Mouse (Mus musculus) stomach, embryonic 15.5 days (tissue): ENCODE measurements around the gene Cers1. TPM values are rescaled to one million over a fixed set of nuclear protein-coding genes. Genes with fewer than 3 reads are reported as not detected.

Source experiments
- ATAC-seq: fragments of 200-750 bp; cut with Nextera tagmentation; 2 replicates; pipeline ENCODE4 v1.8.0; 2017; ENCODE audit warnings: low read depth, moderate number of reproducible peaks, moderate TSS enrichment; ENCODE audit not compliant: insufficient read depth, low FRiP score
- H3K27ac ChIP-seq: fragments of 300-500 bp; sonication (generic); 2 replicates; pipeline ENCODE4 v1.5.1; 2015; ENCODE audit warnings: mild to moderate bottlenecking, inconsistent platforms
- H3K27me3 ChIP-seq: fragments of 300-500 bp; sonication (generic); replicated peaks from 2 replicates; pipeline ENCODE4 v1.6.1; 2015; ENCODE audit warnings: inconsistent platforms
- H3K36me3 ChIP-seq: fragments of 300-500 bp; sonication (generic); 2 replicates; pipeline ENCODE4 v1.6.1; 2015; ENCODE audit warnings: inconsistent platforms
- H3K4me1 ChIP-seq: fragments of 300-500 bp; sonication (generic); 2 replicates; pipeline ENCODE4 v1.6.1; 2015; ENCODE audit warnings: inconsistent platforms
- H3K4me2 ChIP-seq: fragments of 300-500 bp; sonication (generic); 2 replicates; pipeline ENCODE4 v1.6.1; 2015; ENCODE audit warnings: mild to moderate bottlenecking, inconsistent platforms
- H3K4me3 ChIP-seq: fragments of 300-500 bp; sonication (generic); replicated peaks from 2 replicates; pipeline ENCODE4 v1.5.1; 2015; ENCODE audit warnings: inconsistent platforms
- H3K9ac ChIP-seq: fragments of 300-500 bp; sonication (generic); 2 replicates; pipeline ENCODE4 v1.6.1; 2015; ENCODE audit warnings: inconsistent platforms
- H3K9me3 ChIP-seq: fragments of 300-500 bp; sonication (generic); 2 replicates; pipeline ENCODE4 v1.6.1; 2016; ENCODE audit warnings: inconsistent platforms
- WGBS: fragments of 180-500 bp; shearing (Covaris S2); methylation state at CpG from one replicate; pipeline ENCODE4 v1.1.7; 2015; 5-methylcytosine and 5-hydroxymethylcytosine counted together
- polyA plus RNA-seq: library from polyadenylated mRNA; unstranded; fragments of >200 nt; fragmentation: Nextera tagmentation; extraction: Ambion mirVana; gene quantifications from 2 replicates; pipeline ENCODE4 v1.2.1, GENCODE M21; 2015

The Cers1 gene
- polyA plus RNA-seq, 1 experiment from 2014 or later = 4.4 TPM

DNA sequence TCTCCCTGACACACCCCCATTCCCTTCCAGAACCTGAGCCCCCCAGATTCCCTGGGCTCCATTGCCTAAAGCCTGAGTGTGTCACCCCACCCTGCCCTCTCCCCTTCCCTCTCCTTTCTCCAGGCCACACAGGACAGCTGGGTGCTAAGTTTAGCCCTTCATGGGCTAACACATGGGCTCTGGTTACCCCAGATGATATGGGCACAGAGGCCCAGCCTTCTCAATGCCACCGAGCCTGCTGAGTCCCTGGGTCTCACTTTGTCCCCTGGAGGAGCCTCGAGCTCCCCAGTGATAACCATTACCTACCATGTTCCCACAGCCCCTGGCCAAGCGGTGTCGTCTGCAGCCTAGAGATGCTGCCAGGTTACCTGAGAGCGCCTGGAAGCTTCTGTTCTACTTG is 2.3 kb downstream of the Cers1 start:
- 85% methylated on average over 5 of the region's 5 CpGs for WGBS

GRCm38 (mm10) chr8:70323716-70324115 is 8.1 kb downstream of the Cers1 start:
- WGBS = 93% methylated on average over 3 of the region's 3 CpGs
- Histone ChIP-seq H3K27me3 (no peaks in the 10 kb centered on the region), H3K4me3 (no peak overlapping the region), H3K27ac (no peak overlapping the region), H3K9me3 (no peaks in the 10 kb centered on the region), H3K4me2 (no peak overlapping the region), H3K4me1 (no peaks in the 10 kb centered on the region), H3K9ac (no peak overlapping the region), H3K36me3 (no peaks in the 10 kb centered on the region)
- ATAC-seq = no peak

More for the DNA sequence above, 2.3 kb downstream of the Cers1 start:
- ATAC-seq = no peak
- Histone ChIP-seq H3K27me3 (no peaks in the 10 kb centered on the region), H3K36me3 (0 out of 2 replicates have a peak, but pooled peaks cover 9% of the 10 kb centered on the region), H3K4me1 (peaks cover 27% of the 10 kb centered on the region), H3K27ac (no peak overlapping the region), H3K4me3 (no peak overlapping the region), H3K9me3 (no peaks in the 10 kb centered on the region), H3K9ac (no peak overlapping the region), H3K4me2 (no peak overlapping the region)

DNA sequence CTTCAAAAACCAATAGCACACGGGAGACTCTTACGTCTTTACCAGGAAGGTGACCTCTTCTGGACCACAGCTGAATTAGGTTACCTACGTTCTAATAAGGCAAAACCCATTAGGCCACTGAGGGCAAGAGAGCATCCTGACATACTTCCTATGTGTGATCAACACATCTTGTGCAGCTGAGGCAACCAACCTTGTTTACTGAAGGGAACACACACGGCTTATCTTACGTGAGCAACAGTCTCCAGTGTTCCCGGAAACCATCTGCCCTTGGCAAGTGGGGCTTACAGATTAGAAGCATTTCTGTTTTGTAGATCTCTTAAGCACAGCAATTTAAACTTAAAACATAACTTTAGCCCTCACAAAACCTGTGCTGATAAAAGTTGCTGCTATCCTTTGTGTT is 11.9 kb downstream of the Cers1 start:
- H3K4me2 ChIP-seq = no peak overlapping the region
- H3K4me1 ChIP-seq = no peaks in the 10 kb centered on the region; the same call in 1 of the 2 replicates
- no peak for ATAC-seq
- no peaks in the 10 kb centered on the region for H3K27me3 ChIP-seq
- no peak overlapping the region for H3K4me3 ChIP-seq
- no peaks in the 10 kb centered on the region for H3K9me3 ChIP-seq
- no peak overlapping the region for H3K27ac ChIP-seq
- no peak overlapping the region for H3K9ac ChIP-seq
- 89% methylated on average over 6 of the region's 6 CpGs for WGBS
- H3K36me3 ChIP-seq = peaks cover 13% of the 10 kb centered on the region

DNA sequence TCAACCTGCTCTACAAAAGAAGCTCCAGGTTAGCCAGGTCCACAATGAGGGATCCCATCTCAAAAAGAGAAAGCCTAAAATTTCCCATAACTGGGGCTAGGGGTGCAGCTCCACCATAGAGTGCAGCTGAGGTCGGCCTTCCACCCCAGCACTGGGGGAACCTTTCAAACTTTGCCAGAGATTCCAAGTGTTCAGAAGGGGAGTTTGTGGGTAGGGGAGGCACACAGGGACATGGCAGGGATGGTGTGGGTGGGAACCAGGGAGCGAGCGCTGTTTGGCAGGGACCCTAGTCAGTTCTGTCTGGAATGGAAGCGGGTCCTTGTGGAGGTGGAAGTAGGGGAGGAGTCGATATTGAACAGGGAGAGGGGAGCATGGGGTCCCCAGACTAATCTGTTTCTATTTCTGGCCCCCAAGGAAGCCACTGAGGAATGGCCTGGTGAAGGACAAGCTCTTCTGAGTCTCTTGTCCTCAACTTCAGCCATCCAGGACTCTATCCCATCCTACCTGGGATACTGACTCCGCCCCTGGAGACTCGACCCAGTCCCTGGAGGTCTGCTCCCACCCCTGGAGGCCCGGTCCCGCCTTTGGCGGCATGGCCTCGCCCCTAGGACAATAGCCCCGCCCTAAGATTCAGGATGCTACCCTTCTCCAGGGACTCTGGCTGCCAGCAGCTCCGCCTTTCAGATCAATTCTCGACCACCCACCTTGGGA is 13.7 kb downstream of the Cers1 start, which contains the start of gene Gdf1:
Gdf1 (plus strand) TSS at position 694 of the 711 bp plus-strand sequence.
- no peak for ATAC-seq
- H3K9ac ChIP-seq = no peak within 1 kb of the TSS
- WGBS = 32% methylated on average over 14 of the region's 14 CpGs

DNA sequence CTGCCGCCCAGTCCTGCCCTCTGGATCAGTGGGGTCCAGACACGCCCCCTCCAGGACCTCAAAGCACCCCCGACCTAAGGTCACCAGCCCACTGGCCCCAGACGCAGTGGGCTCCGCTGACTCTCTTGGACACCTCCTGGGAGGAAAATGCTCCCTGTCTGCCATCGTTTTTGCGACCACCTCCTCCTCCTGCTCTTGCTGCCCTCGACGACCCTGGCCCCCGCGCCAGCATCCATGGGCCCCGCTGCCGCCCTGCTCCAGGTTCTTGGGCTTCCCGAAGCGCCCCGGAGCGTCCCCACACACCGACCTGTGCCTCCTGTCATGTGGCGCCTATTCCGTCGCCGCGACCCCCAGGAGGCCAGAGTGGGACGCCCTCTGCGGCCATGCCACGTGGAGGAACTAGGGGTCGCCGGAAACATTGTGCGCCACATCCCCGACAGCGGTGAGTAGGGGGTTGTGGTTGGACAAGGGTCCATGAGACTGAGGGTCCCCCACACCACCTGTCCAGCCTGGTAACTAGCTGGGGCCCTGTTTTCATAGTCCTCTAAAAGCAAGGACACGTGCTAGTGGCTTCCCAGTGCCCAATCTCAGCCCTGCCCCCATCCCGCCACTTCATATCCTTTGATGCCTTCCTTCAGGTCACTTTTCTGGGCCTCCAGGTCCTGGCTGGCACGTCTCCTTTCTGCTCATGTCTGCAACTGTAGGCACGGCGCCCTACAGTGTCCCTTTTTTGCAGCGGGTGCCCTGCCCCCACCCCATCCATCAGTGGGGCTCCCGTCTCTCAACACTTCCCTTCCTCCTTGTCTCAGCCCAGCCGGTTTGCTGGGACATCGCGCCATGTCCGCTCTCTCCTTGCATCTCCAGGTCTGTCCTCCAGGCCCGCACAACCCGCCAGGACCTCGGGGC is 14.5 kb downstream of the Cers1 start:
- Histone ChIP-seq H3K4me2 (peak overlapping the region; percentile 22), H3K4me1 (no peaks in the 10 kb centered on the region; the same call in 1 of the 2 replicates), H3K27ac (no peak overlapping the region), H3K4me3 (no peak overlapping the region), H3K27me3 (no peaks in the 10 kb centered on the region), H3K9me3 (no peaks in the 10 kb centered on the region), H3K9ac (no peak overlapping the region), H3K36me3 (peaks cover 38% of the 10 kb centered on the region)
- WGBS = 19% methylated on average over 45 of the region's 45 CpGs
- ATAC-seq = peak; percentile 16; the same call in 1 of the 2 replicates

More for the DNA sequence above, 13.7 kb downstream of the Cers1 start, which contains the start of gene Gdf1:
- H3K36me3 ChIP-seq = peaks cover 30% of the 10 kb centered on the region
- no peak within 1 kb of the TSS for H3K4me3 ChIP-seq
- no peaks in the 10 kb centered on the region for H3K9me3 ChIP-seq
- H3K27ac ChIP-seq = no peak within 1 kb of the TSS
- no peaks in the 10 kb centered on the region; the same call in 1 of the 2 replicates for H3K4me1 ChIP-seq
- H3K4me2 ChIP-seq = peak within 1 kb of the TSS; percentile 22
- H3K27me3 ChIP-seq = no peaks in the 10 kb centered on the region

DNA sequence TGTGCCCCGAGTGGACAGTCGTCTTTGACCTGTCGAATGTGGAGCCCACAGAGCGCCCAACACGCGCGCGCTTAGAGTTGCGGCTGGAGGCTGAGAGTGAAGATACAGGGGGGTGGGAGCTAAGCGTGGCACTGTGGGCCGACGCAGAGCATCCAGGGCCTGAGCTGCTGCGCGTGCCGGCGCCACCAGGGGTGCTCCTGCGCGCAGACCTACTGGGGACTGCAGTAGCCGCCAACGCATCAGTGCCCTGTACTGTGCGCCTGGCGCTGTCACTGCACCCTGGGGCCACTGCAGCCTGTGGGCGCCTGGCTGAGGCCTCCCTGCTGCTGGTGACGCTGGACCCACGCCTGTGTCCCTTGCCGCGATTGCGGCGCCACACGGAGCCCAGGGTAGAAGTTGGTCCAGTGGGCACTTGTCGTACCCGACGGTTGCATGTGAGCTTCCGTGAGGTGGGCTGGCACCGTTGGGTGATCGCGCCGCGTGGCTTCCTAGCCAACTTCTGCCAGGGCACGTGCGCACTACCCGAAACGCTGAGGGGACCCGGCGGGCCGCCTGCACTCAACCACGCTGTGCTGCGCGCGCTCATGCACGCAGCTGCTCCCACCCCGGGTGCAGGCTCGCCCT is 15.3 kb downstream of the Cers1 start:
- Histone ChIP-seq H3K4me1 (no peaks in the 10 kb centered on the region; the same call in 1 of the 2 replicates), H3K36me3 (peaks cover 45% of the 10 kb centered on the region), H3K4me2 (peak overlapping the region; percentile 22), H3K27ac (no peak overlapping the region), H3K4me3 (no peak overlapping the region), H3K27me3 (no peaks in the 10 kb centered on the region), H3K9me3 (no peaks in the 10 kb centered on the region), H3K9ac (no peak overlapping the region)
- ATAC-seq = peak; percentile 61
- WGBS = 38% methylated on average over 53 of the region's 53 CpGs

- ATAC-seq = no peak
- Histone ChIP-seq H3K27me3 (no peaks in the 10 kb centered on the region), H3K4me1 (no peaks in the 10 kb centered on the region; the same call in 1 of the 2 replicates), H3K27ac (no peak overlapping the region), H3K4me3 (no peak overlapping the region), H3K36me3 (peaks cover 52% of the 10 kb centered on the region), H3K9ac (no peak overlapping the region), H3K9me3 (no peaks in the 10 kb centered on the region), H3K4me2 (no peak overlapping the region)
- 77% methylated on average over 19 of the region's 19 CpGs for WGBS
Measured at GRCm38 (mm10) chr8:70331526-70331925, 16.0 kb downstream of the Cers1 start.

GRCm38 (mm10) chr8:70332070-70332877 is 16.7 kb downstream of the Cers1 start:
- H3K27ac ChIP-seq = no peak overlapping the region
- no peaks in the 10 kb centered on the region; the same call in 1 of the 2 replicates for H3K4me1 ChIP-seq
- no peak overlapping the region for H3K4me3 ChIP-seq
- peaks cover 60% of the 10 kb centered on the region for H3K36me3 ChIP-seq
- 29% methylated on average over 41 of the region's 41 CpGs for WGBS
- H3K9me3 ChIP-seq = no peaks in the 10 kb centered on the region
- ATAC-seq = peak; percentile 65
- H3K27me3 ChIP-seq = no peaks in the 10 kb centered on the region
- H3K9ac ChIP-seq = no peak overlapping the region
- no peak overlapping the region for H3K4me2 ChIP-seq

DNA sequence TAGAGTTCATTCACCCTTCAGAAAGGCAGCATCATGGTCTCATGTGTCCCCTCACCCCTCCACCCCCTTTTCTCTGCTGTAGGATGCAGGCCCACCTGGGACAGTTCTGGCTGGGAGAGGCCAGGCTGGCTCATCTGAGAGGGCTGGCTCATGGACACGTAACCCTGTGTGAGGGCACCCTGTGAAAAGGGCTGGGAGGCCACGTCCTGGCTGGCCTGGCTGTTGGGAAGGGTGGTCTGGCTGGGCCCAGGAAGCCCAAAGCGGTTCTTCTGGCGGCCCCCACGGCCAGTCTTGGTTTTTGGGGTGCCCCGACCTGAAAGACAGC is 17.3 kb downstream of the Cers1 start:
- Histone ChIP-seq H3K9ac (no peak overlapping the region), H3K36me3 (peaks cover 65% of the 10 kb centered on the region), H3K4me3 (no peak overlapping the region), H3K27ac (no peak overlapping the region), H3K9me3 (no peaks in the 10 kb centered on the region), H3K4me1 (no peaks in the 10 kb centered on the region; the same call in 1 of the 2 replicates), H3K27me3 (no peaks in the 10 kb centered on the region), H3K4me2 (no peak overlapping the region)
- WGBS = 88% methylated on average over 6 of the region's 6 CpGs
- ATAC-seq = no peak

DNA sequence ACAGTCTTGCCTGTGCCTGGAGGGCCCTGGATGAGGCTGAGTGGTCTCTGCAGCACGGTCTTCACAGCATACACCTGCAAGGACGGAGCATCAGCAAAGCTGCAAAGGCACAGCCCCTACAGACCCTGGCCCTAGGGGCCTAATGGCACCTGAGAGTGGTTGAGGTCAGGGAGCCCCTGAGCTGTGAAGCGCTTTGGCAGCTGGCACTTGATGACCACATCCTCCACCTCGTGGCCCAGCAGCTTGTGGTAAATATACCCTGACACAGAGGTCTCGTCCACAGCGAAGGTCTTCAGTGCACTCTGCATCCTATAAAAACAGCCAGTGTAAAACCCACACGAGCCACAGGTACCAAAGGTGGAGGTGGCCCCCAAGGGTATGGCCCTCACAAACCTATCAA is 23.4 kb downstream of the Cers1 start:
- Histone ChIP-seq H3K27me3 (no peaks in the 10 kb centered on the region), H3K36me3 (peaks cover 93% of the 10 kb centered on the region), H3K27ac (no peak overlapping the region), H3K9me3 (no peaks in the 10 kb centered on the region), H3K4me2 (no peak overlapping the region), H3K4me3 (no peak overlapping the region), H3K4me1 (0 out of 2 replicates have a peak, but pooled peaks cover 3% of the 10 kb centered on the region), H3K9ac (no peak overlapping the region)
- WGBS = 85% methylated on average over 7 of the region's 7 CpGs
- no peak for ATAC-seq

- 87% methylated on average over 7 of the region's 7 CpGs for WGBS
- ATAC-seq = no peak
Measured at GRCm38 (mm10) chr8:70340659-70341058, 25.1 kb downstream of the Cers1 start.

More at GRCm38 (mm10) chr8:70340659-70341058, 25.1 kb downstream of the Cers1 start:
- 0 out of 2 replicates have a peak, but pooled peaks cover 3% of the 10 kb centered on the region for H3K4me1 ChIP-seq
- H3K27me3 ChIP-seq = no peaks in the 10 kb centered on the region
- H3K27ac ChIP-seq = no peak overlapping the region
- no peak overlapping the region for H3K4me2 ChIP-seq
- H3K9me3 ChIP-seq = no peaks in the 10 kb centered on the region
- H3K4me3 ChIP-seq = no peak overlapping the region
- peaks cover 77% of the 10 kb centered on the region for H3K36me3 ChIP-seq
- no peak overlapping the region for H3K9ac ChIP-seq
